In the genomic region with DNA sequence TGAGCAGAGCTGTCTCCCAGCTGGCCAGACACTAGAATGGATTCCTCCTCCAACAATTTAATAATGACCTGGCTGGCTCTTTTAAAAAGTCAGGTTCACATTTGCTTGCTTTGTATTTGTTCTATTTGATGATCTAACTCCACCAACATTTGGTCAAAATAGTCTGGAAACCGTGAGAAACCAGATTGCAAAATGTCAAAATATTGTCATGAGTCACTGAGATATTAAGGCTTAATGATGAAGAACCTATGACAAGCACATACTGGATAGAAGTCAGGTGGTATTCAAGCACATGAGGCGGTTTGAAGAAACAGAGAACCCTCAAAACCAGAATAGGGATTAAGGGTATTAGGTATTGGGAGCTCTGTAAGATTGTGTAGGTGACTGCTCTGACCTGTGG, we compare ENCODE assay signal across 27 mouse cellular contexts.
"Had no signal": no experiment of that assay in that cellular context is flagged by ENCODE, and none has a peak within 500 bp of the region (broad histone marks: within the 10 kb centered on the region; RNA-seq: fewer than 3 reads in every experiment).

No protein-coding gene starts in this region.

- H3K27me3 ChIP-seq: hindbrain, embryonic 12.5 days; kidney, embryonic 15.5 days; limb, embryonic 13.5 days; limb, embryonic 15.5 days had no signal

- DNase-seq: gastrocnemius, adult 2 months; gastrocnemius, postnatal 10 days; gastrocnemius, postnatal 25 days; heart, adult 2 months; heart, postnatal 10 days; heart, postnatal 4 days; kidney, adult 11 months; kidney, adult 2 months; kidney, adult 9 months; kidney, postnatal 14 days; kidney, postnatal 36 days; layer of hippocampus, adult 9-11 months; layer of hippocampus, postnatal 36 days; left cerebral cortex, postnatal 4 days; lung, adult 18-20 months had no signal

- H3K9me3 ChIP-seq: heart, embryonic 12.5 days; hindbrain, embryonic 10.5 days; hindbrain, embryonic 12.5 days; kidney, embryonic 15.5 days; limb, embryonic 13.5 days; limb, embryonic 15.5 days; liver, embryonic 12.5 days had no signal

- ATAC-seq: hindbrain, embryonic 16.5 days; intestine, embryonic 16.5 days; liver, embryonic 12.5 days had no signal

- H3K27ac ChIP-seq: gastrocnemius, adult 2 months; heart, adult 2 months; hindbrain, embryonic 10.5 days; hindbrain, embryonic 12.5 days; hindbrain, embryonic 14.5 days; kidney, embryonic 15.5 days; kidney, postnatal 0 days; limb, embryonic 13.5 days; limb, embryonic 15.5 days; liver, embryonic 12.5 days; liver, embryonic 14.5 days had no signal

- H3K9ac ChIP-seq: heart, embryonic 12.5 days; hindbrain, embryonic 12.5 days; hindbrain, embryonic 14.5 days; kidney, embryonic 15.5 days; limb, embryonic 13.5 days; limb, embryonic 15.5 days; liver, embryonic 12.5 days; liver, embryonic 14.5 days had no signal

- H3K36me3 ChIP-seq: heart, embryonic 12.5 days; kidney, embryonic 15.5 days; limb, embryonic 13.5 days; limb, embryonic 15.5 days; liver, embryonic 12.5 days had no signal

- H3K4me2 ChIP-seq: heart, embryonic 12.5 days; hindbrain, embryonic 12.5 days; hindbrain, embryonic 14.5 days; kidney, embryonic 15.5 days; limb, embryonic 13.5 days; limb, embryonic 15.5 days; liver, embryonic 12.5 days had no signal

- H3K4me1 ChIP-seq: hindbrain, embryonic 10.5 days; hindbrain, embryonic 12.5 days; kidney, embryonic 15.5 days; limb, embryonic 13.5 days; limb, embryonic 15.5 days had no signal

- H3K4me3 ChIP-seq: gastrocnemius, adult 2 months; heart, adult 2 months; heart, embryonic 12.5 days; hindbrain, embryonic 10.5 days; hindbrain, embryonic 12.5 days; kidney, embryonic 15.5 days; limb, embryonic 13.5 days; limb, embryonic 15.5 days; liver, embryonic 12.5 days had no signal
